Mouse (Mus musculus) erythroblast, embryonic 14.5 days (primary cell): ENCODE results near the gene Esr1. TPM values are rescaled to one million over a fixed set of nuclear protein-coding genes. Genes with fewer than 3 reads are reported as not detected.
A peak's percentile ranks its signal among the peaks of the same experiment; 100 is the strongest.

Source experiments
- H3K27me3 ChIP-seq: 2 replicates; pipeline ENCODE4 v1.6.1; 2012; ENCODE audit warnings: inconsistent platforms; ENCODE audit not compliant: control insufficient read depth
- H3K36me3 ChIP-seq: 2 replicates; pipeline ENCODE4 v1.6.1; 2012; ENCODE audit warnings: mild to moderate bottlenecking, inconsistent platforms; ENCODE audit not compliant: control insufficient read depth
- H3K4me1 ChIP-seq: 2 replicates; pipeline ENCODE4 v1.6.1; 2012; ENCODE audit warnings: inconsistent platforms; ENCODE audit not compliant: control insufficient read depth
- H3K4me3 ChIP-seq: replicated peaks from 2 replicates; pipeline ENCODE3; 2012; ENCODE audit warnings: moderate library complexity, mild to moderate bottlenecking, inconsistent platforms
- H3K9me3 ChIP-seq: 2 replicates; pipeline ENCODE4 v1.6.1; 2012; ENCODE audit warnings: low read length, inconsistent platforms, mixed read lengths; ENCODE audit not compliant: control insufficient read depth
- GATA1 ChIP-seq: IDR thresholded peaks from 2 replicates; pipeline ENCODE4 v1.6.1; 2012; ENCODE audit warnings: low read length, inconsistent platforms, mixed read lengths
- TAL1 ChIP-seq: IDR thresholded peaks from 3 replicates; pipeline ENCODE4 v1.6.1; 2012; ENCODE audit warnings: low read length, inconsistent platforms, mixed read lengths
- polyA plus RNA-seq: library from polyadenylated mRNA; stranded (reverse); fragments of >175 nt; gene quantifications from 2 replicates; pipeline ENCODE4 v1.2.3, GENCODE M21; 2012

Gene Esr1
- 0.01 TPM in 1 of 2 replicates, not detected in the other for polyA plus RNA-seq

GRCm38 (mm10) chr10:4611386-4612155 lies at the start of gene Esr1:
Gene Esr1 (plus strand): TSS chr10:4611593.
- peaks cover 2% of the 10 kb centered on the region for H3K9me3 ChIP-seq
- TF ChIP-seq TAL1: no peak
- no peak for TF ChIP-seq GATA1
- no peaks in the 10 kb centered on the region for H3K36me3 ChIP-seq
- peak within 1 kb of the TSS; percentile 40 for H3K4me3 ChIP-seq
- no peaks in the 10 kb centered on the region for H3K27me3 ChIP-seq
- H3K4me1 ChIP-seq: no peaks in the 10 kb centered on the region

DNA sequence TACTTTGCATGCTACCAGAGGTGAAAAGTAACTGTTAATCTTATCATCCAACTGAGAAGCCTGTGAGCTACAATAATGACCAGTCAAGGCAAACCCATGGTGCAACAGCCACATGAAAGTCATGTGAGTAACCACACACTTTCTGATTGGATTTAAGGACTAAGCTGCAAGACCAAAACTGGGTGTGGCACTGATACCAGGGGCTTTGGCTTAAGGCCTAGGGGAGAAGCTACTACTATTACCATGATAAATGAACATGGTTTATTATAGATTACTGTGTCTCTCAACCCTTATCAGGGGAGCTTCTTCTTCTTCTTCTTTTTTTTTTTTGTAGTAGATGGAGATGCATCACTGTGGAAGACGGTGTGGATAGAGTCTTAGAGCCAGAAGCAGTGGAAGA lies 46.2 kb upstream of the Esr1 start:
- Histone ChIP-seq H3K4me1 (no peaks in the 10 kb centered on the region), H3K27me3 (no peaks in the 10 kb centered on the region), H3K36me3 (no peaks in the 10 kb centered on the region), H3K9me3 (no peaks in the 10 kb centered on the region), H3K4me3 (no peak overlapping the region)
- TF ChIP-seq GATA1 (no peak), TAL1 (no peak)

DNA sequence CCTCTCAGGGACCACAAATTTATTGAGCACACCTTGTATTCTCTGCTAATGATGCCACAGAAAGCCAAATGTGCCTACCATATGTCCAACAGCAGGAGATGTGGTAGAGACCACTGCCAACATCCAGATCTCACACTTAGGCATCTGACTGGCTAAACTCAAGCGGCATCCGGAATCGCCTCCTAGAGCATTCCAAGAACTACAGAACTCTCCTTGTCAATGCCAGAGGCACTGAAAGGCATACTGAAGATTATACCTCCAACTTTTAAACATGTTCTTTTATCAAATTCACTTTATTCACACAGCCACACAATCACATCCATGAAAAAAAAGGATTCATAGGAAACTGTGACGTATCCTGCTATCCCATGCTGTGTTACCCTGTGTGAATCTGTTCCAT lies 40.6 kb upstream of the Esr1 start:
- Histone ChIP-seq H3K9me3 (no peaks in the 10 kb centered on the region), H3K4me1 (no peaks in the 10 kb centered on the region), H3K4me3 (no peak overlapping the region), H3K27me3 (no peaks in the 10 kb centered on the region), H3K36me3 (no peaks in the 10 kb centered on the region)
- TF ChIP-seq TAL1: no peak
- no peak for TF ChIP-seq GATA1

DNA sequence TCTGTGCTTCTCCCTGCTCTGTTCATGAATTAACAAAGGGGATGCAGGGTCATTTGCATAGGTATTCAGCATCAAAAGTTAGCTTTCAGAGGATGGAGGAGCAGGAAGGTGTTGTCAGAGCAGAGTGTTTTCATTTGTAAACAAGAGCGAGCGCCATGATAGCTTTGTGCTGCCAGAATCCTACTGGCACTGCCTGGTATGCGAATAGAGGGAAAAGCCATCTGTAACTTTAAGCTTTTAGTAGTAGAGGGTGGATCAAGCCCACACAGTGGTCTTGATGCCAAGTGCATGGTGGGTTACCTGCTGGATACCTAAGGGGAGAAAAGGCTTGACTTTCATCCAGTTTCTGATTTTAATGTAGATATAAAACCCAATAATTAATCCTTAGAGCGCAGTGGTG lies 40.1 kb upstream of the Esr1 start:
- Histone ChIP-seq H3K27me3 (no peaks in the 10 kb centered on the region), H3K4me1 (no peaks in the 10 kb centered on the region), H3K4me3 (no peak overlapping the region), H3K36me3 (no peaks in the 10 kb centered on the region), H3K9me3 (no peaks in the 10 kb centered on the region)
- no peak for TF ChIP-seq GATA1

DNA sequence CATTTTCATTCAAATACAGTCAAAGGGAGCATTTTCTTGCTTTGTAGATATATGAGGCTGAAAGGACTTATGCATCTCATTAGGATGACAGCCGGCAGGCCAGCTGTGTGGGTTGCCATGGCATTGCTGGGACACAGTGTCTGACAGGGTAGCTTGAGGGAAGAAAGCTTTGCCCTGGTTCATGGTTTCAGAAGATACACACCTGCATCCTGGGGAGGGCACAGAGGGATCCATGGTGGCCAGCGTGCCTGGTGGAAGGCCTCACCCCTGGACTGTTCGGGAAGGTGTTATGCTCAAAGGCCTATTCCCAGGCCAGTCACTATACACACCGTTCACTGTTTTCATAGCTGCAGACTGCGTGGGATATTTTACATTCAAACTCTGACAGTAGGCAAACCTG lies 29.5 kb upstream of the Esr1 start:
- H3K9me3 ChIP-seq: peaks cover 3% of the 10 kb centered on the region; the same call in 1 of the 2 replicates
- TF ChIP-seq TAL1 (no peak), GATA1 (no peak)
- H3K4me3 ChIP-seq: no peak overlapping the region

DNA sequence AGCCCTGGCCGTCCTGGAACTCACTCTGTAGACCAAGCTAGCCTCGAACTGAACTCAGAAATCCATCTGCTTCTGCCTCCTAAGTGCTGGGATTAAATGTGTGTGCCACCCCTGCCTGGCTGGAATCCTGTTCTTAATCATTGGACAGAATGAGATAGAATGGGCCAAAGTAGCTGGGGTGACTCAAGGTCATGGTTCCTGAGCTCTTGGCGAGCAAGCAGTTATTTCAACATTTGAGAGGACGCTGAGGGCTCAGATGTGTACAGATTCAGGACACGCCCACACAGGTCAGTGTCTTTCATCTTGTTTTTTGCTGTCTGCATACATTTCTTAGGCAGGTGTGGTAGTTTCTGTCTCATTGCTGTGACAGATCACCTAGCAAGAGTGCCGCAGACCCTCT lies 24.7 kb upstream of the Esr1 start:
- no peak for TF ChIP-seq GATA1
- TF ChIP-seq TAL1: no peak

More for the DNA sequence above, 29.5 kb upstream of the Esr1 start:
- Histone ChIP-seq H3K36me3 (no peaks in the 10 kb centered on the region), H3K27me3 (no peaks in the 10 kb centered on the region), H3K4me1 (no peaks in the 10 kb centered on the region)

DNA sequence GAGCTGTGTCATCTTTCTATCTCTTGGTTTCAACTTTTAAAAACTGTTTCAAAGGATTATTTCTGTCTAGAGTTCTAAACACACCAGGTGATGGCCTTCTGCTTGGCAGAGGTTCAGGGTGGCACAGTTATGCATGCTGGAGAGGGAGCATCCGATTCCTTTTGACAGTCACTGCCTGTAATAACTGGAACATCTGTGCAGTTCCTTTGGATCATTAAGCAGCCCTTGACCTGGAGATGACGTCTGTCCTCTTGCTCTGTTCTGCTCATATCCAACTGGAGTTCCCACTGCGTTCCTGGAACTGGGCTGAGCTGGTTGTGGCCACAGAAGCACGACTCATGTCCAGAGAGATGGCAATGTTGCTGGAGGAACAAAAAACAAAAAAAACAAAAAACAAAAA lies 21.8 kb upstream of the Esr1 start:
- no peaks in the 10 kb centered on the region for H3K36me3 ChIP-seq
- no peaks in the 10 kb centered on the region for H3K27me3 ChIP-seq
- H3K9me3 ChIP-seq: peaks cover 3% of the 10 kb centered on the region; the same call in 1 of the 2 replicates
- TF ChIP-seq GATA1: no peak
- TF ChIP-seq TAL1: no peak
- no peak overlapping the region for H3K4me3 ChIP-seq
- H3K4me1 ChIP-seq: no peaks in the 10 kb centered on the region

More for the DNA sequence above, 24.7 kb upstream of the Esr1 start:
- no peaks in the 10 kb centered on the region for H3K27me3 ChIP-seq
- H3K36me3 ChIP-seq: no peaks in the 10 kb centered on the region
- H3K4me1 ChIP-seq: no peaks in the 10 kb centered on the region
- H3K9me3 ChIP-seq: peaks cover 3% of the 10 kb centered on the region; the same call in 1 of the 2 replicates
- H3K4me3 ChIP-seq: no peak overlapping the region

- Histone ChIP-seq H3K36me3 (no peaks in the 10 kb centered on the region), H3K4me3 (no peak overlapping the region), H3K4me1 (no peaks in the 10 kb centered on the region), H3K27me3 (no peaks in the 10 kb centered on the region), H3K9me3 (peaks cover 3% of the 10 kb centered on the region; the same call in 1 of the 2 replicates)
- TF ChIP-seq TAL1 (no peak), GATA1 (no peak)
These were observed 20.4 kb upstream of the Esr1 start for GRCm38 (mm10) chr10:4590956-4591355.

DNA sequence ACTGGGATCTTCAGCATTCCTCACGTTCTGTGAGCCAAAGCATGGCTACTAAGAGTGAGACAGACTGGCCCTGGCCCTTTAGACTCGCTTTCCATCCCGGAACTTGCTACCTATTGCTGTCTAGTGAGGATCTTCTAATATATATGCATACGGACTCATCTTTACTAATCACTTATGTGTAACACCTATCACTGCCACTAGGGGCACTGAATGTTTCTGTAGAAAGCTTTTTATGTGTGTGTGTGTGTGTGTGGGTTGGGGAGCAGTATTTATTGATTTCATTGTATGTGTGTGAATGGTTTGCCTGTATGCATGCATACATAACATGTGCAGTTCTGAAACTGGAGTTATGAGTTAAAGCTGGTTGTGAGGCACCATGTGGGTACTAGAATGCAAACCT lies 17.6 kb upstream of the Esr1 start:
- no peaks in the 10 kb centered on the region for H3K36me3 ChIP-seq
- no peaks in the 10 kb centered on the region for H3K27me3 ChIP-seq
- no peak overlapping the region for H3K4me3 ChIP-seq
- no peaks in the 10 kb centered on the region for H3K4me1 ChIP-seq
- TF ChIP-seq TAL1: no peak
- TF ChIP-seq GATA1: no peak
- no peaks in the 10 kb centered on the region for H3K9me3 ChIP-seq
